Mouse (Mus musculus) G1E (cell line): ENCODE results near the gene Anxa11. TPM values are rescaled to one million over a fixed set of nuclear protein-coding genes. Genes with fewer than 3 reads are reported as not detected.
"Not testable (repeated sequence)": the region's sequence is repeated elsewhere in the genome, so short reads cannot be mapped to it uniquely, and the experiment has no call there.

Source experiments
- ATAC-seq: 2 replicates; pipeline ENCODE4 v1.8.0; 2016; ENCODE audit warnings: mild to moderate bottlenecking; ENCODE audit not compliant: insufficient number of reproducible peaks, poor library complexity, low FRiP score, severe bottlenecking; ENCODE audit errors: extremely low read depth
- DNase-seq: peaks from one replicate; pipeline ENCODE4 v3.0.0; 2012; ENCODE audit warnings: low spot score
- H3K27me3 ChIP-seq: 2 replicates; pipeline ENCODE4 v1.6.1; 2012; ENCODE audit warnings: mild to moderate bottlenecking, low read length, inconsistent platforms; ENCODE audit not compliant: insufficient read depth
- H3K36me3 ChIP-seq: replicated peaks from 2 replicates; pipeline ENCODE3; 2012; ENCODE audit warnings: mild to moderate bottlenecking, inconsistent platforms
- H3K4me1 ChIP-seq: 2 replicates; pipeline ENCODE4 v1.6.1; 2012; ENCODE audit warnings: low read depth, low read length, inconsistent platforms, mixed read lengths; ENCODE audit not compliant: insufficient read depth
- H3K4me3 ChIP-seq: 2 replicates; pipeline ENCODE4 v1.5.1; 2012; ENCODE audit warnings: low read depth, mild to moderate bottlenecking, inconsistent platforms, low read length, moderate library complexity, mixed read lengths
- H3K9me3 ChIP-seq: replicated peaks from 2 replicates; pipeline ENCODE4 v1.6.1; 2012; ENCODE audit warnings: inconsistent platforms
- CTCF ChIP-seq: IDR thresholded peaks from 2 replicates; pipeline ENCODE4 v1.5.1; 2012; ENCODE audit warnings: low read depth, low read length, inconsistent platforms, mixed read lengths
- GATA1 ChIP-seq: IDR thresholded peaks from 2 replicates; pipeline ENCODE4 v1.6.1; 2012; ENCODE audit warnings: borderline replicate concordance, low read length, inconsistent platforms, mixed read lengths
- GATA2 ChIP-seq: IDR thresholded peaks from 2 replicates; pipeline ENCODE4 v1.6.1; 2012; ENCODE audit warnings: low read depth, low read length, inconsistent platforms, borderline replicate concordance
- POLR2AphosphoS5 ChIP-seq: IDR thresholded peaks from 2 replicates; pipeline ENCODE4 v1.6.1; 2012; ENCODE audit warnings: low read depth, low read length, inconsistent platforms; ENCODE audit not compliant: insufficient replicate concordance
- TAL1 ChIP-seq: conservative IDR thresholded peaks from 2 replicates; pipeline ENCODE4 v1.6.1; 2012; ENCODE audit warnings: low read depth, low read length, inconsistent platforms, mixed read lengths
- polyA plus RNA-seq: library from polyadenylated mRNA; stranded (reverse); fragments of >175 nt; gene quantifications from 2 replicates; pipeline ENCODE4 v1.2.3, GENCODE M21; 2012
- total RNA-seq, 2 experiments: library from RNA; stranded (forward) in 1 of 2; stranded (reverse) in 1 of 2; fragments of 200-1000 nt in 1 of 2; fragments of >200 nt in 1 of 2; fragmentation: Nextera tagmentation in 1 of 2; gene quantifications; 2 replicates each; pipeline ENCODE4 v1.2.3; 2014 to 2017

The Anxa11 gene
- total and polyA plus RNA-seq, 3 experiments = 4.5 to 51.5 (median 24.7) TPM

DNA sequence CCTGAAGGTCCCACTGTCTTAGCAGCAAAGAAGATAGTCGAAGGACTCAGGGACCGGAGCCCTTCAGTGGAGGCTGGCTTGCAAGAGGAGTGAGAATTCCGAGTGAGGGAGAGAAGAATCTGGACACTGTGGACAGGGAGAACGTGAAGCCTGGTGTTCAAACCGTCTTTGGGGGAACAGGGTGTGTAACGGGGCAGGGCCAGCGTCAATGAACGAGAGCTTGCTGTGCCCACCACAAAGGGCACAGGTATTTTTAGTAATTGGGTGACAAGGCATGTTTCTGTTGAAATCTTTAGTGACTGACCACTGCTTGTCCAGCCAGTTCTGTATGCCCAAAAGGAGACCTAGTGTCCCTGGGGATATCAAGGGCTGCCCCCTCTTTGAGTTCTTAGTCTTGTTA, 4.6 kb downstream of the Anxa11 start:
- H3K36me3 ChIP-seq = peaks cover 19% of the 10 kb centered on the region
- no peak for TF ChIP-seq GATA2
- TF ChIP-seq CTCF = no peak
- no peak for TF ChIP-seq GATA1
- no peak for TF ChIP-seq POLR2AphosphoS5
- TF ChIP-seq TAL1 = no peak
- DNase-seq = no peak
- no peak overlapping the region for H3K4me3 ChIP-seq
- no peaks in the 10 kb centered on the region for H3K27me3 ChIP-seq
- ATAC-seq = no peak
- H3K4me1 ChIP-seq = peaks cover 20% of the 10 kb centered on the region
- H3K9me3 ChIP-seq = no peaks in the 10 kb centered on the region

DNA sequence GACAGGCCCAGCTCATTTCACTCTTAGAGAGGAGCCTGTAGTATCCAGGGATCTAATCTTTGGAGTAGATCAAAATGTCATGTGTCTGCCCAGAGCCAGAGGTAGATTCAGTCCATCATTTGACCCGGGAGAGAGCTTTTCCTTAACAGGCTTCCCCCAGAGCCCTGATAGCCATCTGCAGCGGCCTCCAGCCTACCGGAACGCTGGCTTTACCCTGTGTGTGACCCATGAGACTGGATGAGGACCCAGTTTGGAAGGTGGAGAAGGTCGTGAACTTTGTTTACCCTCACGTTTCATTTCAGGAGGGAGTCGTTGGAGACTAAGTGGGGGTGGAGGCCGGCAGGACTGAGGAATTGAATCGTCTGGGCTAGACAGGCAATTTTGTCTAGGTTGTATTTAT, 5.7 kb downstream of the Anxa11 start:
- DNase-seq (no peak), ATAC-seq (no peak)
- no peak overlapping the region for H3K4me3 ChIP-seq
- H3K9me3 ChIP-seq = no peaks in the 10 kb centered on the region
- peaks cover 19% of the 10 kb centered on the region for H3K36me3 ChIP-seq
- no peaks in the 10 kb centered on the region for H3K27me3 ChIP-seq
- TF ChIP-seq CTCF = no peak
- TF ChIP-seq GATA1 = no peak
- no peak for TF ChIP-seq TAL1
- no peak for TF ChIP-seq POLR2AphosphoS5
- TF ChIP-seq GATA2 = no peak
- peaks cover 11% of the 10 kb centered on the region for H3K4me1 ChIP-seq

DNA sequence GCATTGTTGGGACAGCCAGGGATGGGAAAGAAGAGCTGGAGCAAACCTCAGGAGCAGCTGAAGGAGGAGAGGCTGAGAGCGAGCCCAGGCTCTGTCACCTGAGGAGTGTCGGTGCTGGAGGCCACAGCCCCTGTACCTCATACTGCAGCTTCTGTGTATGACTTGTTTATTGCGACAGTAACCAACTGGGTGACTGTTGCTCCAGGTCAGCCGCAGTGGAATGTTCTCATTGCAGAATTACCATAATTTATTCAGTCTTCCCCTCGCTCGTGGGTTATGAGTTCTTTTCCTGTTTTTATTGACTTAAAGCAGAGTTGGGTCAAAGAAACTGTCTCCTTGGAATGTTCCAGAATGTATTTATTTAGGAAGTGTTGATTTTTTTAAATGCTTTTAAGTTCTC, 6.3 kb downstream of the Anxa11 start:
- ATAC-seq = no peak
- DNase-seq = no peak
- H3K9me3 ChIP-seq = no peaks in the 10 kb centered on the region
- H3K36me3 ChIP-seq = peaks cover 19% of the 10 kb centered on the region
- H3K27me3 ChIP-seq = no peaks in the 10 kb centered on the region
- peaks cover 6% of the 10 kb centered on the region; the same call in 1 of the 2 replicates for H3K4me1 ChIP-seq
- TF ChIP-seq GATA1 (no peak), CTCF (no peak), TAL1 (no peak), GATA2 (no peak), POLR2AphosphoS5 (no peak)
- H3K4me3 ChIP-seq = no peak overlapping the region

DNA sequence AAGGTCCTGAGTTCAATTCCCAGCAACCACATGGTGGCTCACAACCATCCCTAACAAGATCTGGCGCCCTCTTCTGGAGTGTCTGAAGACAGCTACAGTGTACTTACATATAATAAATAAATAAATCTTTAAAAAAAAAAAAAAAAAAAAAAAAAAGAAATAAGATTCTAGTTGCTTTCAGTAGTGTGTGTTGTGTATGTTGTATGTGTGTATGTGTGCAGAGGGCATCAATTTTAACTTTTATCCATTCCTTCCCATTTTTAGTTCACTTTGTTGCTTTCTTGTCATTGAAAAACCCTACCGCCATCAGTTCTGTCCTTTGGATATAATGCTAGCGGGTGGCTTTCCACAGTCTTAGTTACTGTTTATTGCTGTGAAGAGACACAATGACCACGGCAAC, 6.8 kb downstream of the Anxa11 start:
- not testable (repeated sequence) for H3K9me3 ChIP-seq, H3K4me1 ChIP-seq, H3K4me3 ChIP-seq, H3K27me3 ChIP-seq, ATAC-seq, DNase-seq
- peaks cover 19% of the 10 kb centered on the region for H3K36me3 ChIP-seq

DNA sequence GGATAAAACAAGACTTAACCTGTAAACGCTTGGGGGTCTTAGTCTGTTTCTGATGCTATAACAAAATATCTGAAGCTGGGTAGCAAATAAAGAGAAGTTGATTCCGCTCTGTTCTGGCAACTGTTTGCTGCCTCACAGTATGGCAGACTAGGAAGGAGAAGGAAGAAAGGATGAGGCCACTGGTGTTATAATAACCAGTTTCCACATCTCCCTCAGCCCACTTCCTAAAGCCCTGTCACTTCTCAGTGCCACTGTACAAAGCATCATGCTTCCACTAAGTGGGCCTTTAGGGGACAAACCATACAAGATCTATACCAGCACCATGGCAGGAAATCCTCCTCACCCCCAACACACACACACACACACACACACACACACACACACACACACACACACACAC, 8.5 kb downstream of the Anxa11 start:
- peaks cover 10% of the 10 kb centered on the region for H3K4me1 ChIP-seq
- ATAC-seq = no peak

DNA sequence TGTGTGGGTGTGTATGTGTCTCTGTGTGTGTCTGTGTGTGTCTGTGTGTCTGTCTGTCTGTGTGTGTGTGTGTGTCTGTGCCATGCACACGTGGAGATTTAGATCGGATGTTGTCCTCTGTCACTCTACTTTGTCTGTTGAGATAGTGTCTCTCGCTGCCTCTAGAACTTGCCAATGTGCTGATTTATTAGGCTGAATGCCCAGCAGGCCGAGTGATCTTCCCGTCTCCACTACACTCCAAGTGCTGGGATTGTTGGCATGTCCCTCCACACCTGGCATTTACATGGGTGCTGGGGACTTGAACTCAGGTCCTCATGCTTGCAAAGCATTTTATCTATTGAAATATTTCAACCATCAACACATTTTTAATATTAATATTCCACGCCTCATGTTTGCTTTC, 9.2 kb downstream of the Anxa11 start:
- Histone ChIP-seq H3K4me3 (no peak overlapping the region), H3K9me3 (no peaks in the 10 kb centered on the region), H3K4me1 (peaks cover 11% of the 10 kb centered on the region), H3K36me3 (peaks cover 10% of the 10 kb centered on the region), H3K27me3 (no peaks in the 10 kb centered on the region)
- TF ChIP-seq GATA2 = no peak
- TF ChIP-seq GATA1 = no peak
- no peak for TF ChIP-seq TAL1
- TF ChIP-seq CTCF = no peak
- TF ChIP-seq POLR2AphosphoS5 = no peak
- ATAC-seq (no peak), DNase-seq (no peak)

More for the DNA sequence above, 8.5 kb downstream of the Anxa11 start:
- TF ChIP-seq GATA1 (no peak), CTCF (no peak), GATA2 (no peak), POLR2AphosphoS5 (no peak), TAL1 (no peak)
- H3K9me3 ChIP-seq = no peaks in the 10 kb centered on the region
- H3K27me3 ChIP-seq = no peaks in the 10 kb centered on the region
- H3K36me3 ChIP-seq = peaks cover 12% of the 10 kb centered on the region
- no peak overlapping the region for H3K4me3 ChIP-seq
- no peak for DNase-seq

DNA sequence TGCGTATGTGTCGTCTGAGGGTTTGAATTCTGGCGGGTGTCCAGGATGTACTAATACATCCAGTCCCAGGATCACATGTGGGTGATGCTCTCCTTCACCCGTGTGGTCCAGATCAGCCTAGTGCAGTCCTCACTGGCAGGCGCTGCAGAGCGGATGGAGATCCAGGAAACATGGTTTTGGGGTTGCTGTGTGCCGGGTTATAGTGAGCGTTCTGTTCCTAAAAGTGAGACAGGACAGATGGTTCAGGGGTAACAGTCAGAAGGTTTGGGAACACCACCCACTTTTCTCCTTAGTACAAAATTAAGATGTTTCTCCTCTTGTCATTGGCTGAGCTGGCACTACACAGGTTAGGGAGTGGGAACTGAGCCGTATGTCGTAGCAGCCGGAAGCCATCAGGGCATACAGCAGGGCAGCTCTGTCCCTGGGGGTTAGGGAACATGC, 10.2 kb downstream of the Anxa11 start:
- TF ChIP-seq TAL1 = no peak
- TF ChIP-seq GATA2 = no peak
- no peak for TF ChIP-seq CTCF
- no peak for TF ChIP-seq GATA1
- TF ChIP-seq POLR2AphosphoS5 = no peak
- peaks cover 14% of the 10 kb centered on the region for H3K4me1 ChIP-seq

More for the DNA sequence above, 10.2 kb downstream of the Anxa11 start:
- no peak for ATAC-seq
- no peak for DNase-seq
- H3K27me3 ChIP-seq = no peaks in the 10 kb centered on the region
- H3K9me3 ChIP-seq = no peaks in the 10 kb centered on the region
- no peak overlapping the region for H3K4me3 ChIP-seq
- H3K36me3 ChIP-seq = peaks cover 8% of the 10 kb centered on the region
